Mouse (Mus musculus): ENCODE measurements around the gene Nrxn1. TPM values are rescaled to one million over a fixed set of nuclear protein-coding genes. Genes with fewer than 3 reads are reported as not detected.
A peak's percentile ranks its signal among the peaks of the same experiment; 100 is the strongest.

The Nrxn1 gene
- total RNA-seq, 4 experiments from 2014 or later = 0.46 to 0.88 (median 0.64) TPM

DNA sequence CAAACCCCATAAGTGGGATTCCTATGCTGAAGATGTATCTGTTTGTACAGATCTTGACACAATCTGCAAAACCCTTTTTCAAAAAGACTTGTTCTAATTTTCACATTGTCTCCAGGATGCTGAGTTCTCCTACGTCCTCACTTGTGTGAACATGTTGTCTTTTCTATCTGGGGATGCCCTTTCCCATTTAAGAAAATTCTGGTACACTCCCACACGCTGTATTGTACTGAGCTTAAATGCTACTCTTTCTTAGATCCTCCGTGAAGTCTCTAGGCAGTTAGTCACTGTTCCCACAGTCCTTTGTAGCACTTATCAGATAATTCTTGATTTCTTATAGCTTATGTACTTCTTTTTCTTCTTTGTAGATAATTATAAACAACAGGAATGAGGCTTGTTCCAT, 997.9 kb downstream of the Nrxn1 start:
- no peak for DNase-seq (ENCODE audit: low spot score in 2 of 2)

DNA sequence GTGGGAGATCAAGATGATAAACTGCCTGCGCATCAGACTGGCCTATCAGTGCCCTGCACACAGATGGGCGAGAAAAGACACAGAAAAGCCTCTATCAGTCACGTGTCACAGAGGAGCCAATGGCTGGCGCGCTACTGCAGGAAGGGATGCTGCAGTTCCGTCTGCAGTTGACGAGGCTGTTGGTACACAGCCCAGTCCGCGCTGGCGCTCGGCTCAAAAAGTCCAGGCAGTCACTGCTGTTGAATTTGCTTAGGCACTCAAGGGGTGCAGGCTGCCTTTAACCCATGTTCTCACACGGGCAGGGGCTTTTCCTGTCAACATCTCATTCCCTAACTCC, 1004.6 kb downstream of the Nrxn1 start:
- peak in 1 of 2 experiments; percentile 14 for DNase-seq (ENCODE audit: low spot score in 2 of 2)

DNA sequence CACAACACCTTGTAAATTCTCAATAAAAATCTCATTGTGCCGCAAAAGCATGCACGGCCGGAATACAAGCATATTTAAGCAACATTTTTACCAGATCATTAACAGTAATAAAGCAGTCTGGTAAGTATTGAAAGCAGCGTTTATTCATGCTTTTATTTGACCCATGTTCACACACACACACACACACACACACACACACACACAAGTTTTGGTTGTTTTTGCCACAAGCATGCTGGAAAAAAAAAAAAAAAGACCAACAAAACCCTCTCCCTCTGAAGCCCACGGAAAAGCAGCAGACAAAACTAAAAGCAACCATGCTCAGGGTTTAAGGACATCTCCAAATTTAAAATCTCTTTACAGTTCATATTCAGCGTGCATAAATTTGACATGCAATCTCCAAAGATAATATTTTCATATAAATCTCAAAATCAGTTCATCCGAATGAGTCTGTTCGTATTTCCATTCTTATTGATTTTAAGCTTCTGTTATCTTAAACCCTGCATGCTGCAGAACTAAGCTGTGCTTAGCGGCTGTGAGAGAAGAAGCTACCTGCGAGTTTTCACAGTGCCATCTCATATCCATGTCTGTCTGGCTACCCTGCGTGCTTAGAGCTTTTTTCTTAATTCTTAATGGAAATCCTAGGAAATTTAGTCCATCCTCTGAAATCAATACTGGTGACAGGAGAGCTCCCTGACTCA, 1005.1 kb downstream of the Nrxn1 start:
- no peak for DNase-seq (ENCODE audit: low spot score in 2 of 2)

DNA sequence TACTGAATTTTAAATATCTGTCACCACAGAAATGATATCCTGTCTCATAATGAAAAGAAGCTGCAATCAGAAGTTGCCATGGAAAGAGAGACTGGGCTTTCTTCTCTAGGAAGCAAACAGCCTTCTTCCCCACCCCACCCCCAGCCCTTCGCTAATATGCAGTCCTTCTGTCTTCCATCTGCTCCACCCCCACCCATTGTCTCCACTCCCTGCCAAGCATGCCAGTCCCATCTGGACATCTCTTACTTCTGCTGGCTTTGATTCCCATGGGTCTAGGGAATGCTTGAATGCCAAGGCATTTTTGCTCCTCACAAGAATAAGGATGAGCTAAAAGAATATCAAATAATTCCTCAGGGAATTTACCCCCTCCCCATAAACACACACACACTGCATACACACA, 1006.0 kb downstream of the Nrxn1 start:
- DNase-seq (ENCODE audit: low spot score in 2 of 2) = no peak

DNA sequence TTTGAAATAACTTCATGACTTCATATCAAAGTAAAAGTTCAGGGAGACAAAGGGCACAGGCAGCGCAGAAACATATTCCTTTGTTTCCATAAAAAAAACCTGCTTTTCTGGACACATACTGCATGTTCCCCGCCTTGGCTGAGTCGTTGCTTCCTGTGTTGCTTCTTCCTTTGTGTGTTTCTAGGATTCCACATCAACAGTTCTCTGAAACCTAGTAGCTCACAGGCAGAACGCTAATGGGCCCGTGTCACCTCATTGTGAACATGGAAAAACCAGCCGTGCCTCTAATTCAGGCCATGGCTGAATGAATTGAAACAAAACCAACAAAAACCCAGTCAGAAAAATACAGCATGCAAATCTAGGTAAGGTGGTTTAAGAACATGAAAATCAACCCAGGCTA, 1013.9 kb downstream of the Nrxn1 start:
- DNase-seq (ENCODE audit: low spot score in 2 of 2) = no peak

DNA sequence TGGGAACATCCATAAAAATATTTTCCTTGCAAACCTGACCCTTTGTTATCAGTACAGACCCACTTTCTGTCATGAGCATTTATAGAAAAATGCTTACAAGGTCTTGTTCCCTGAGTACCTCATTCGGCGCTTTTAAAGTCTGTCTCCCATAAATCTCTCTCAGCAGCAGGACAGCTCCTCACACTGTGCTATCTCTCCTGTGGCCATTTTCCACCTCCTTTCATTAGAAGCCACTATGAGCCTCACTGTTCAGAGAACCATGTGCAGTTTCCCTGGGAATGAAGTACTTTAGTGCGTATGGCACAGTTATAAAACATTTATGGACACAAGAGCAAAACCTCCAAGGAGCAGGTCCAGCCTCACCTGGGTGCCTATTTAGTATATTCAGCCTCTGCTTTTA, 1014.4 kb downstream of the Nrxn1 start:
- DNase-seq (ENCODE audit: low spot score in 2 of 2) = no peak

DNA sequence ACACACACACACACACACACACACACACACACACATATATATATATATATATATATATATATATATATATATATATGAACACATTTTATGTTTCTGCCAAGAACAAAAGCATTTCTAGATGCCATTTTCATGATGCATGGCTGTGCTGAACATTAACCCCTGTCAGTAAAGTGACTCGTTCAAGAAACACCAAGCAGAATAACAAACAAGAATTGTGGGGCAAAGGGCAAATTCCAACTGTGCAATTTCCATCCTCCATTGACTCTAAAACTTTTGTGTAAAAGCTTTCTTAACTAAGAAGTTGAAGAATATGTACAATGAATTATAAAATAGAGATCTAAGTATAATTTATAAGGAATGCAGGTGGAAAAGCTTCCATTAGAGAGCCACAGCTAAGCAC, 1030.0 kb downstream of the Nrxn1 start:
- no peak for DNase-seq (ENCODE audit: low spot score in 2 of 2)

DNA sequence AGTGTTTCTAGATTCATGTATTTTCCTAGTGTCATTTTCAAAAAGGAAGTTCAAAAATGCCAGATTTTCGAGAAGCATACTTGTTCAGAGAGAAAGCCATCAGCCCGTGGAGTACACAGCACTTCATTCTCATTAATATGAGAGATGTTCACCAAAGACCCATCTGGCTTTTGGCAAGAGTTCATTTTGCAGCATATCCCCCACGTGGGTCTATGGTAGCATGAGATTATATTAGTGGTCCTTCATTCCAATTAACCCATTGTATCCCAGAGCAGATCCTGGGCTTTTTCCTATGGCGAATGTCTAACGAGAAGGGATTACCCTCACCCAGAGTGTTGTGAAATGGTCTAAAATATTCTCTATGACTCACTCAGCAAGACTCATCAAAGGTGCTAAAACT, 1032.0 kb downstream of the Nrxn1 start:
- no peak for DNase-seq (ENCODE audit: low spot score in 2 of 2)

DNA sequence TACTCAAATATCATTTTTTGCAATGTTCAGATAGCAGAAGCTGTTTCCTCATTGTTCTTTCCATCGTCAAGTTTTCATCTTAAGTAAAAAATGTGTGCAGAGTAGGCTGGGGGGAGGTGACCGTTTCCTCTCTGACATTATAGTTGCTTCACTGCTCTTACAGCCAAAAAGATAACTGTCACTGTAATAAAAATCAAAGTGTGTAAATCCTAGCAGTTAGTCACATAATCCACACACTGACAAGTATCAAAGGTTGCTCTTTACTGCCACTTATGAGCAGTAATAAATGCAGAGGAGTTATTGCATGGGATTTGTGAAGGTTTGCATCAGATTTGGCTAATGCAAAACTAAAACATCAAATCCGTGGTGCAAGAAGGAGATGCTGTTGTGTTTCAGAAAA, 1032.7 kb downstream of the Nrxn1 start:
- DNase-seq (ENCODE audit: low spot score in 2 of 2) = no peak

DNA sequence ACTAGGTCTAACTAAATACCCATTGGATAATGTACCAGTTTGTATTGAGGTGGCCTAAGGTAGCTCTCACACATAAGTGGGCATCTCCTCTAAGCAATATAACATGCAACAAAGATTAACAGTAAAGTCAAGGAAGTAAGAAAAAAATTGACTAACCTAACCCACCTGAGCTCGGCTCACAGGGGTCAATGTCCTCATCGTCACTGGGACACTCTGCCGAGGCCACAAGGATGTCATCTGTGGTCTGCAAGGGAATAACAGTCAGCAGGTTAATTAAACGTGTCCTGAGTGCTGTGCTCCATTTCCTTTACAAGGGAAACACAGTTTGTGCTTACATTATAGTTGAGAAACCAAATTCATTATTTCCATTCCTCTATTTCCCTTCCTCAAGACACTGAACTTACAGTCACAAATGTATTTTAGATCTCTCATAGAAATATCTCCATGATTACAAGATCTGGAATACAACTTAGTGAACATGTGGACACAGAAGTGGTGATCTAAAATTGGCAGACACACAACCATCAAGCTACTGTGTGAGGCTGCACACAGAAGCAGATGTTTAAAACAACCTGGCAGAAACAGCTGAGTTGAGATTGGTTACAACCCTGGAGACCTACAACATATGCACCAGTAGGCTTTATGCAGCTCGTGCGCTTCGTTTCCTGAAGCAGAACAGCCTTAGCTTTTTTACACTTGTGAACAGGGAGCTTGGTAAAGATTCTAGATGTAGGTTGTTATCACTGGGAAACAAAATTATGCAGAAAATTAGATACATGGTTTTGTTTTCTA, 1033.4 kb downstream of the Nrxn1 start:
- no peak for DNase-seq (ENCODE audit: low spot score in 2 of 2)

DNA sequence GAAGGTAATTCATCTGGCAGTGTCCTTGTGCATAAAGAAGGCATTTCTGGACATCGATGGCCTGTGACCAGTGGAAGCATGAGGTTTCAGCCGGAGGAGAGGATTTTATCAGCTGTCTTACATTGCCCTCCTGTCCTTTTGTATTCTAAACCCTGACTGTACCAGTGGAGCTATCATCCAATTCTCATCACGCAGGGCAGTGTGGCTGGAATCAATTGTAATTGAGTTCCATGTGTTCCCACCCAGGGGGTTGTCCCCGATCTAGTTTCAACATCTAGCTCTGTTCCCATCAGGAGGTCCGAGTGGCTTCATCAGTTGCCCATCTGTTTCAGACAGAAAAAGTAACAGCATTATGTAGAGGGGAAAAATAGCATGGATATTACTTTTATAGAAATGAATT, 1038.6 kb downstream of the Nrxn1 start:
- DNase-seq (ENCODE audit: low spot score in 2 of 2) = no peak

DNA sequence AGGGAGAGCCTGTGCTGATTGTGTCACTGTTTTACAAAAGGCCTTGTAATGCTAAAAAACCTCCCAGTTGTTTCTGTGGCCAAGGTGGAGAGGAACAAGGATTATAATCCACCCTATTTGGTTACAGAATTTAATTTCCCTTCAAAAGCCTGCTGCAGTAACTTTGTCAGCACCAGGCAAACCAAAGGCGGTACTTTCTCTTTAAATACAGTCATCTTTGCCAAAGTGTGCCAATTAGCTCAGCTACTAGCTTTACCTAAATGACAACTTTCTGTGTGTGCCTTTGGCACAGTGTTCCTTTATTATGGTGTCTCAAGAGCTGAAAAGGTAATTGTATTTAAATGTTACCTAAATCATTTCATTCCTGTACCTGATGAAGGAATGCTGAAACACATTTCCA, 1053.6 kb downstream of the Nrxn1 start:
- no peak for DNase-seq (ENCODE audit: low spot score in 2 of 2)

DNA sequence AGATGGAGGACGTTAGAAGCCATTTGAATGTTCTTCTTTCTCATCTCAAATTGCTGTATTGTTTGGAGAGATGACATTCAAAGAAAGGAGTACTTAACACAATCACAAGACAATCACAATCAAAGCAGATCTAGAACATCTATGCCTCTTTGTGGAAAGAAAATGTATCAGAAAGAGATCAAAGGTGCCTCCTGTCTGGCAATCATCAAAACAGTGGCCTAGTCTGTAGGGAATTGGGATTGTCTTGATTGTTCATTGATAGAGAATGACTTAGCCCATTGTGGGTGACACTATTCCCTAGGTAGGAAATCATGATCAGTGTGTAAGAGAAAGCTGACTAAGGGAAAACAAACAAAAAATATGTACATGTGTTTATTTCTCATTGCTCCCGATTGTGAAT, 1060.5 kb downstream of the Nrxn1 start:
- DNase-seq (ENCODE audit: low spot score in 2 of 2) = no peak

DNA sequence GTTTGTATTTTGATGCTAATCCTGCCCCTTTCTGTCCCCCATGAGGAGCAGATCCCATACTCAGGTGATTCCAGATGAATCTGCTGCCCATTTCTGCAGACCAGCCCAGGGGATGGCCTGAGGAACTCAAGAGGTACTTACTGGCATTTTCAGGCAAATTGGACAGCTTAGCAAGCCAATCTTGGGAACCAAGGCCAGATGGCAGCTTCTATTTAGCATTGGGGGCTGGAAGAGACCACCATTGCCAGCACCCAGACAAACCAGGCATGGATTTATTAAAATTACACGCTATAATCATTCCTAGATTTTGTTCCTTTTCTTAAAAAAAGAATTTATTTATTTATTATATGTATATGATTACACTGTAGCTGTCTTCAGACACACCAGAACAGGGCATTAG, 1076.2 kb downstream of the Nrxn1 start:
- no peak for DNase-seq (ENCODE audit: low spot score in 2 of 2)

DNA sequence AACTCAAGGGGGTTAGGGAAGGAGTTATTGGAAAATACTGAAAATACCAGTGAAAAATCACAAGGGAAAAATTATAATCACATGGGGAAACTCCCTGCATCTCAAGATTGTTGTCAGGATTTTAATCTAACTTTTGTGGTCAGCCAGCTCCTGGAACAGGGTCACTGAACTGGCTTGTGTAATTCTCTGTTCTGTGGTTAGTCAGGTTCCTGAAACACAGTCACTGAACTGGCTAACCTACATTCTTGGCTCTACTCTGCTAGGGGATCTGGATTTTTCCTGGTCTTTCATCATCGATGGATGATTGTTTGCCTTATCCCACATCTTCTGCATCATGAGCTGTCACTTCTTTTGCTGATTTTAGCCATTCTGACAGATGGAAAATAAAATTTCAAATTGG, 1081.1 kb downstream of the Nrxn1 start:
- DNase-seq (ENCODE audit: low spot score in 2 of 2) = no peak

DNA sequence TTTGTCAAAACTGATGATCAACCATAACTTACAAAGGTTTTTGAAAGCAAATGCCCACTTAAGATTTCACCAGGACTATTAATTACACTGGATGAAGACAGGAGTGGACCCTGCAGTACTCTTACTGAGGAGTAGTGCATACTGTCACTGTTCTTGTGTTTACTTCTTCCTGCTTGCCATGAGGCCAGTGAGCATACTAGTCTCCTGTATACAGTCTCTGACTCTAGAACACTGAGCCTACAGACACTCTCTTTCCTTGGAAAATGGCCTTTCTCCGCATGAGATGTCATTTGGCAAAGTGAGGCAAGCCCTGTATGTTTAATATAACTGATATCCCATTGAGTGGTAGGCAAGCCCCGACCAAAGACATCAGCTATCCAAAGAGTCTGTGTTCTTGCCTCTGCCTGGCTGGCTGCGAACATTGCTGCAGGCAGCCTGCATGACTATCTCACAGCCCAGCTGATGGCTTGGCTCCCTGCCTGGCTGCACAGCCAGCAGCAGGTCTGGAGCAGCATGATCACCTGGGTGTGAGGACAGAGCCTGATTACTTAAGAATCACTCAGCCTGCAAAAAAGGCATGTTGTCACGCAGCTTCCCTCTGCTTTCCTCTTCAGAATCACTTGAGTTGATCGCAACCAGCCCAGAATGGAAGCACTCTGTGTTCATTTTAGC, 1085.3 kb downstream of the Nrxn1 start:
- no peak for DNase-seq (ENCODE audit: low spot score in 2 of 2)

DNA sequence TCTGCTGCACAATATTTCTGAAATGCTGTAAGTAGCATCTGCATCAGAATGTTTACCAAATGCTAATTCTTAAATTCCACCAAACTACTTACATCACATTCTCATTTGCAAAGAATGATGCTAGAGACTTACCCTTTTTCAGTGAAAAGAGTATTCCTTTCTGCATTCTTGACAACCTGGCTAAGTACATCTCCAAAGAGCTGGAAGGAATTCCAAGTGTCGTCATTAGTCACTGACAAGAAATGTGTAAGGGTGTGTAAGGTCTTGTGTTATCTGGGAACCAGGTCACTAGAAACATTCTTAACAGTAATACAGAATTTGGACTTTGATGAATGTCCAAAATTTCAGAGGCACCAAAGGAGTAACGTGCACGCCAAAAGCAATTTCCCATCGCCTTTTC, 1102.2 kb downstream of the Nrxn1 start:
- no peak for DNase-seq (ENCODE audit: low spot score in 2 of 2)

Small RNA genes within 50 kb of the gene (microRNA-seq; reads per million reads assigned to microRNA genes)
- not detected for gene Gm24510
- not detected for gene Gm27475
- gene Gm47307 = not detected
